Mouse (Mus musculus) embryonic facial prominence, embryonic 14.5 days (tissue): ENCODE measurements at regions not wholly inside any gene's neighbourhood (a gene's known extent, or its start where the extent isn't known, plus 50 kb on each side); places are given as distances from the start of the nearest gene placed in this dataset.

ENCODE experiments used
- ATAC-seq: fragments of 200-750 bp; cut with Nextera tagmentation; 2 replicates; pipeline ENCODE4 v1.8.0; 2017; ENCODE audit warnings: low read depth, moderate number of reproducible peaks, moderate TSS enrichment
- DNase-seq: peaks from one replicate; pipeline ENCODE4 v3.0.0-alpha.2; 2015; ENCODE audit warnings: low spot score
- H3K27ac ChIP-seq: fragments of 300-500 bp; sonication (generic); replicated peaks from 2 replicates; pipeline ENCODE4 v1.5.1; 2014; ENCODE audit warnings: low read depth, mild to moderate bottlenecking, low read length, moderate library complexity
- H3K27me3 ChIP-seq: fragments of 300-500 bp; sonication (generic); replicated peaks from 2 replicates; pipeline ENCODE4 v1.6.1; 2014; ENCODE audit warnings: low read length; ENCODE audit not compliant: control insufficient read depth, insufficient read depth
- H3K36me3 ChIP-seq: fragments of 300-500 bp; sonication (generic); 2 replicates; pipeline ENCODE4 v1.6.1; 2014; ENCODE audit warnings: low read length, mixed read lengths; ENCODE audit not compliant: control insufficient read depth, insufficient read depth
- H3K4me1 ChIP-seq: fragments of 300-500 bp; sonication (generic); 2 replicates; pipeline ENCODE4 v1.6.1; 2014; ENCODE audit warnings: antibody characterized with exemption, low read length; ENCODE audit not compliant: control insufficient read depth, insufficient read depth
- H3K4me2 ChIP-seq: fragments of 300-500 bp; sonication (generic); 2 replicates; pipeline ENCODE4 v1.6.1; 2014; ENCODE audit warnings: low read depth, mild to moderate bottlenecking, low read length, moderate library complexity, mixed read lengths
- H3K4me3 ChIP-seq: fragments of 300-500 bp; sonication (generic); 2 replicates; pipeline ENCODE4 v1.5.1; 2014; ENCODE audit warnings: low read depth, mild to moderate bottlenecking, low read length
- H3K9ac ChIP-seq: fragments of 300-500 bp; sonication (generic); 2 replicates; pipeline ENCODE4 v1.6.1; 2014; ENCODE audit warnings: low read depth, mild to moderate bottlenecking, low read length, moderate library complexity, mixed read lengths
- H3K9me3 ChIP-seq: fragments of 300-500 bp; sonication (generic); 2 replicates; pipeline ENCODE4 v1.6.1; 2016; ENCODE audit warnings: low read length; ENCODE audit not compliant: control insufficient read depth
- WGBS: fragments of 180-500 bp; shearing (Covaris S2); extraction: QIAGEN DNeasy Blood & Tissue Kit; methylation state at CpG from one replicate; pipeline ENCODE4 v1.1.7; 2014; 5-methylcytosine and 5-hydroxymethylcytosine counted together

GRCm38 (mm10) chr14:23237376-23237775 lies 776.9 kb downstream of the Kcnma1 start:
- H3K9ac ChIP-seq: no peak overlapping the region
- H3K4me3 ChIP-seq: no peak overlapping the region
- no peak for ATAC-seq
- H3K27me3 ChIP-seq: no peaks in the 10 kb centered on the region
- H3K4me2 ChIP-seq: no peak overlapping the region
- no peaks in the 10 kb centered on the region for H3K9me3 ChIP-seq
- H3K27ac ChIP-seq: no peak overlapping the region
- DNase-seq: no peak
- H3K36me3 ChIP-seq: no peaks in the 10 kb centered on the region
- WGBS: 63% methylated on average over 2 of the region's 2 CpGs
- H3K4me1 ChIP-seq: no peaks in the 10 kb centered on the region

- Histone ChIP-seq H3K4me2 (no peak overlapping the region), H3K27ac (no peak overlapping the region), H3K27me3 (no peaks in the 10 kb centered on the region), H3K4me1 (no peaks in the 10 kb centered on the region), H3K9ac (no peak overlapping the region), H3K4me3 (no peak overlapping the region), H3K36me3 (no peaks in the 10 kb centered on the region), H3K9me3 (no peaks in the 10 kb centered on the region)
- 79% methylated on average over 3 of the region's 3 CpGs for WGBS
- DNase-seq (no peak), ATAC-seq (no peak)
These were observed 815.6 kb downstream of the Kcnma1 start for GRCm38 (mm10) chr14:23198676-23199075.

GRCm38 (mm10) chr14:23194569-23195529 lies 819.4 kb downstream of the Kcnma1 start:
- no peaks in the 10 kb centered on the region for H3K9me3 ChIP-seq
- no peaks in the 10 kb centered on the region for H3K4me1 ChIP-seq
- H3K27ac ChIP-seq: no peak overlapping the region
- H3K4me2 ChIP-seq: no peak overlapping the region
- no peaks in the 10 kb centered on the region for H3K27me3 ChIP-seq
- WGBS: 74% methylated on average over 7 of the region's 7 CpGs
- no peaks in the 10 kb centered on the region for H3K36me3 ChIP-seq
- ATAC-seq: no peak
- no peak overlapping the region for H3K4me3 ChIP-seq
- no peak overlapping the region for H3K9ac ChIP-seq
- DNase-seq: no peak

DNA sequence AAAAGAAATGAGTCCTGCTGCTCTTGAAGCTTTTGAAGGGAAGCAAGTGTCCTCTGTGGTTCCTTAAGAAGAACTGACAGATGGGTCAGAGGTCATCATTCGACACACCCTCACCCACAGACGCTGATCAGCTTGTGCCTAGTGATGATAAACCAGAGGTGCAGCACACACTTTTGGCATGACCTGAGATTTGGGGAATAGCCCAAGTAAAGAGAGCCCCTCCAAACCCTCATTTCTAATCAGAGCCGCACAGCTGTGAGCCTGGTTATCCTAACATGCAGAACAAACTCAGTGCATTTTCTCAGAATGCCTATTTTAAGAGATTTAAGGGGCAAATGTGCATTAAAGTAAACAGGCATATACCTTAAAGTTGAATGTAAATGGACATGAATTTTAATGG lies 821.7 kb downstream of the Kcnma1 start:
- DNase-seq (no peak), ATAC-seq (no peak)
- Histone ChIP-seq H3K27me3 (no peaks in the 10 kb centered on the region), H3K9ac (no peak overlapping the region), H3K36me3 (no peaks in the 10 kb centered on the region), H3K27ac (no peak overlapping the region), H3K9me3 (no peaks in the 10 kb centered on the region), H3K4me3 (no peak overlapping the region), H3K4me2 (no peak overlapping the region), H3K4me1 (no peaks in the 10 kb centered on the region)
- 53% methylated on average over 3 of the region's 3 CpGs for WGBS

DNA sequence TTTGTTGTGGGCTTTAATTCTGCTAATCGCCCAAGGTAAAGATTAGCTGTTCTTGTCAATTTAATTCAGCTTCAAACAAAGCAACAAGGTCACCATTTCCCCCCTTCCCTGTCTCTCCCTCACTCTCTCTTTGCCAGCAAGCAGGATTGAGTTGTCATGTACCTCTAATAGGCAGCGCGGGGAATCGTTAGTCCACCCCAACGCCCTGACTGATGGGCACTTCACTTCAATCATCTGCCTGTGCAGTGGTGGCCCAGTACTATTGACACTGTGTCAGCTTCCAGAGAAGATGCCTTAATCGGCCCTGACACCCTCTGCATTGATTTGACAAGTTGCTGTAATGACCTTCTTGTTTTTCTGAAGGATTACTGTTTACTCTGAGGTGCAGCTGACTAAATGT lies 828.9 kb downstream of the Kcnma1 start:
- H3K9ac ChIP-seq: no peak overlapping the region
- 59% methylated on average over 6 of the region's 6 CpGs for WGBS
- H3K27me3 ChIP-seq: no peaks in the 10 kb centered on the region
- H3K4me3 ChIP-seq: no peak overlapping the region
- DNase-seq (no peak), ATAC-seq (no peak)
- no peaks in the 10 kb centered on the region for H3K4me1 ChIP-seq
- no peaks in the 10 kb centered on the region for H3K36me3 ChIP-seq
- H3K27ac ChIP-seq: no peak overlapping the region
- H3K9me3 ChIP-seq: no peaks in the 10 kb centered on the region
- H3K4me2 ChIP-seq: no peak overlapping the region

DNA sequence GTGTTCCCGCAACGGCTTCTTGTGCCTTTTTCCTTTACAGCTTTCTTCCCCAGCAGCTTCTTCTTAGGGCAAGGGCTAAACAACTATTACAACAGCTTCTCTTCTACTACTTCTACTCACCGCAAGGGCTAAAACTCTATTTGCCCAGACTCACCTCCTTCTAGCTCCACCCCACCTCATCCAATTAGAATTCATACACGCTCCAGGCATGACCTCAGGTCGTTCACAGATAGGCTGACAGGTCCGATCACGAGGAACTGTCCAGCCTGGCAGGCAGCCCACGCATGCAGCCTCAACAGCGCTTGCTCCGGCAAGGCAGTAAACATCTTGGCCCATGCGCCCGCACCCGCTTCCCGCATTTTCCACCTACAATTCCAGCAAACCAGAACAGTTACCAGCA lies 844.9 kb downstream of the Kcnma1 start:
- DNase-seq (no peak), ATAC-seq (no peak)
- H3K27ac ChIP-seq: no peak overlapping the region
- no peak overlapping the region for H3K4me3 ChIP-seq
- 77% methylated on average over 14 of the region's 14 CpGs for WGBS
- no peaks in the 10 kb centered on the region for H3K4me1 ChIP-seq
- no peaks in the 10 kb centered on the region for H3K36me3 ChIP-seq
- no peak overlapping the region for H3K9ac ChIP-seq
- no peaks in the 10 kb centered on the region for H3K27me3 ChIP-seq
- H3K9me3 ChIP-seq: no peaks in the 10 kb centered on the region
- H3K4me2 ChIP-seq: no peak overlapping the region

DNA sequence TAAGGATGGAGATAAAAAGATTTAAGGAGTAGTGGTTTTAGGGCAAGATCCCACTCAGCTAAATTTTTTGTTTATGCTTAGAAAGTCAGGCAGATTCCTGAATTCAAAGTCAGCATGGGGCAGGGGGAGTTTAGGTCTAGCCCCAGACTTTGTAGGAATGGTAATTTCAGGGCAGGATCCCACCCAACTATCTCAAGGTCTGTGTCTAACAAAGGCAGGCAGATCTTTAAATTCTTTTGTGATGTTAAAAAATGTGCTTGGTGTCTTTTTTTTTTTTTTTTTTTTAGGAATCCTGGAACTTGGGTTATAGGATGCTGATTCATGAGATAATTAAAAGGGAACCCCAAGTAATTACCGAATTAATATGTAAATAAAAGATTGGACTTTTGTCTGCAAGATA lies 853.7 kb downstream of the Kcnma1 start:
- no peaks in the 10 kb centered on the region for H3K36me3 ChIP-seq
- no peaks in the 10 kb centered on the region for H3K27me3 ChIP-seq
- DNase-seq: no peak
- H3K4me2 ChIP-seq: no peak overlapping the region
- WGBS: 64% methylated on average over 1 of the region's 1 CpGs
- ATAC-seq: no peak
- 0 out of 2 replicates have a peak, but pooled peaks cover 4% of the 10 kb centered on the region for H3K4me1 ChIP-seq
- H3K9me3 ChIP-seq: 0 out of 2 replicates have a peak, but pooled peaks cover 9% of the 10 kb centered on the region
- H3K4me3 ChIP-seq: no peak overlapping the region
- no peak overlapping the region for H3K9ac ChIP-seq
- no peak overlapping the region for H3K27ac ChIP-seq

- Histone ChIP-seq H3K27ac (no peak overlapping the region), H3K9ac (no peak overlapping the region), H3K9me3 (no peaks in the 10 kb centered on the region), H3K4me1 (no peaks in the 10 kb centered on the region), H3K4me3 (no peak overlapping the region), H3K4me2 (no peak overlapping the region), H3K27me3 (no peaks in the 10 kb centered on the region), H3K36me3 (no peaks in the 10 kb centered on the region)
- ATAC-seq (no peak), DNase-seq (no peak)
These were observed 863.9 kb downstream of the Kcnma1 start for GRCm38 (mm10) chr14:23150431-23150830.

DNA sequence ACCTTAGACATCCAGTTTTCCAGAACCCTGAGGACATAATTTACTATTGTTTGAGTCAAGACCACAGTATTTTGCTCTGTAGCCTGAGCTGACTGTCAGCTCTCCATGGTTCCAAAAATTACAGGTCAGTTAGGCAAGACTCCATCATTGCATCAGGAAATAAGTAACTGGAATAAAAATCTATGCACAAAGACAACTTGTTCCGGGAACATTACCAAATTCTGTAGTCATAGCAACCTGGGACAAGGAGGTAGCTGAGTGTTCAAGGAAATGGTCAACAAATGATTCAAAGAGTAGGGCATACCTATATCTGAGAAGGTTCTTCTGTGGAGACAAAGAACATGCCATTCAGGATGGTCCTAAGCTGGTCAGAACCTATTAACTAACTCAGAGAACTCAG lies 867.3 kb downstream of the Kcnma1 start:
- no peak overlapping the region for H3K4me3 ChIP-seq
- H3K9me3 ChIP-seq: no peaks in the 10 kb centered on the region
- no peak overlapping the region for H3K4me2 ChIP-seq
- no peaks in the 10 kb centered on the region for H3K27me3 ChIP-seq
- WGBS: 75% methylated on average over 1 of the region's 1 CpGs
- no peak for DNase-seq
- no peaks in the 10 kb centered on the region for H3K36me3 ChIP-seq
- no peak overlapping the region for H3K9ac ChIP-seq
- H3K4me1 ChIP-seq: no peaks in the 10 kb centered on the region
- ATAC-seq: no peak
- H3K27ac ChIP-seq: no peak overlapping the region
